Mouse (Mus musculus) forelimb bud, embryonic 11.5 days (tissue): Measurements from ENCODE around the gene Cwc27.

Experiments used
- DNase-seq: peaks from one replicate; pipeline ENCODE4 v3.0.0-alpha.2; 2012; ENCODE audit warnings: low read depth, low spot score

The Cwc27 gene

GRCm38 (mm10) chr13:104615111-104615510 lies 201.8 kb downstream of the Cwc27 start:
- no peak for DNase-seq

- DNase-seq = no peak
Observed at GRCm38 (mm10) chr13:104611296-104611695, 205.6 kb downstream of the Cwc27 start.

GRCm38 (mm10) chr13:104610210-104611111 lies 206.5 kb downstream of the Cwc27 start:
- DNase-seq = peak; percentile 43

GRCm38 (mm10) chr13:104608516-104608915 lies 208.4 kb downstream of the Cwc27 start:
- DNase-seq = no peak

GRCm38 (mm10) chr13:104606786-104607580 lies 210.0 kb downstream of the Cwc27 start:
- DNase-seq = no peak

GRCm38 (mm10) chr13:104605111-104605510 lies 211.8 kb downstream of the Cwc27 start:
- DNase-seq = no peak

GRCm38 (mm10) chr13:104602197-104602596 lies 214.7 kb downstream of the Cwc27 start:
- DNase-seq = no peak

GRCm38 (mm10) chr13:104601783-104602182 lies 215.2 kb downstream of the Cwc27 start:
- DNase-seq = no peak

GRCm38 (mm10) chr13:104596199-104596598 lies 220.7 kb downstream of the Cwc27 start:
- DNase-seq = no peak

- DNase-seq = no peak
Observed at GRCm38 (mm10) chr13:104594820-104595351, 222.1 kb downstream of the Cwc27 start.

GRCm38 (mm10) chr13:104590931-104591330 lies 226.0 kb downstream of the Cwc27 start:
- DNase-seq = no peak

- peak; percentile 60 for DNase-seq
Observed at GRCm38 (mm10) chr13:104590097-104590607, 226.8 kb downstream of the Cwc27 start.

- DNase-seq = no peak
Observed at GRCm38 (mm10) chr13:104588383-104588782, 228.6 kb downstream of the Cwc27 start.
